Mouse (Mus musculus): Measurements from ENCODE around the gene Sbf1.

The Sbf1 gene

DNA sequence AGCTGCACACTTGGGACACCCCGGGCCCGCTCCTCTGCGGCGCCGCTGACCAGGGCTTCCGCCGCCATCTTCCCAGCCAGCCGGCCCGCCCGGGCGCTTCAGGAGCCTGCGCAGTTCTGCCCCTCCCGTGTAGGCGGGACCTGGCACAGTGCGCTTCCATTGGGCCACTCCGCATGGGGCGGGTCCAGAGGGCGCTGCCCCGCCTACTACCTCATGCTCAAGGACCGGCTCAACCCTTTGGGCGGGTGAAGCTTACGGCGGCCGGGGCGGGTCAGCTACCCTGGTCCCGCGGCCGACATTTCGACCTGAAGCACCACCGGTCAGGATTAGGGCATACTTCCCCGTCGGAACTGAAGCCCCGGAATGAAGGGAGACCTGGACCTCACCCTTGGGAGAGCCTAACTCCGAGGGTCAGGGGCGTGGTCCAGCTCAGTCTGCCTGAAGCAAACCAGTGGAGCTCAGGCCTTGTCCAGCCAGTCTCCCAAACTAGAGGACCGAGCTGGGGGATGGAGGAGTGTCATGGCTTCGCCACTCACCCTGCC, at the start of gene Sbf1:
Gene Sbf1, minus strand, starts transcription at position 122 of the 542 bp plus-strand sequence.
- peak; percentile 64 for DNase-seq (ENCODE audit: extremely low read depth, low read depth, low spot score)

DNA sequence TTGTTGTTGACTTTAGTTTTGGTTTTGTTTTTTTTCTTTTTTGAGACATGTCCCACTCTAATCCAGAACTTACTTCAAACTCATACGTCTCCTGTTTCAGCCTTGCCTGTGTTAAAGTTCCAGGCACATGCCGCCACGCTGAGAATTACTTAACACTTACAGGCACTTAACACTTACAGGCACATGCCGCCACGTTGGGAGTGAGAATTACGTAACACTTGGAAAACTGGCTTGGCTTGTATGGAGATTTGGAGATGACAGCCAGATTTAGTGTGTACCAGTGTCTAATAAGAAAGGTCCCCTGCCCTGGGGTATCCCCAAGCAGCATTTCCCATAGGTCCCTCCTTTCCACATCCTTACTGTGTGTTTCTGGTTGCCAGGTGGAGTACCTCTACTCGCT, 47.9 kb upstream of the Sbf1 start:
- peak; percentile 95 for DNase-seq (ENCODE audit: extremely low read depth, low read depth, low spot score)

DNA sequence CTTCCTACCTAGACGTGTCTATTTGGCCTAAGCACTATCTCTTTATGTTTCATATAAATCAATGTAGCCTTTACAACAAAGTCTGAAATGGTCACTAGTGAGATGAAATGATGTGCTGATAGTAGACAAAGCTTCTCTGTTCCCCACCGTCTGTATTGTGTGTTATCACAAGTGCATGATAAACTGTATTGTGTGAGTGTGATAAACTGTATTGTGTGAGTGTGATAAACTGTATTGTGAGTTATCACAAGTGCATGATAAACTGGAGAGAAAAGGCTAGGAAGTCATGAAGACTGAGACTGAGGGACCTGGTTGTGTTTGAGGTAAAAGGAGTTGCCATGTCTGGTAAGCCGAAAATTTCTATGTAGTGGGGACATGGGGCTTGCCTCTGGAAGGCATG, 43.7 kb upstream of the Sbf1 start:
- no peak for DNase-seq (ENCODE audit: extremely low read depth, low read depth, low spot score)

DNA sequence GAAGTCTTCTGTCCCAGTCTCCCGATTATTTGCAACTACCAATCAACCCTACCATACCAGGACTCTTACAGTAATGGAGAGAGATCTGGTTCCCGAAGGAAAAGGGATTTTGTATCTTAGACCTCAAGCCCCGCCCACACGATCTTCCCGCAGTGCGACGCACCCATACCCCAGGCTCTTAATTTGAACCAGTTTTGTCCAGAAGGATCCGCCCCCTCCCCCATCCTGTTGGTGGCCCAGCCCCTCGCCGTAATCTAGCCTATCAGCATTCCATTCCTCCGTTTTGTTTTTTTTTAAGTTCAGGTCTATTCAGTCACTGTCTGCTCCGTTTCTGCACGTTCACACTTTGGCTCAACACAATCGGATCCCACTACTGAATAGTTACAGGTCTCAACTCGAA, 41.3 kb upstream of the Sbf1 start:
- no peak for DNase-seq (ENCODE audit: extremely low read depth, low read depth, low spot score)

DNA sequence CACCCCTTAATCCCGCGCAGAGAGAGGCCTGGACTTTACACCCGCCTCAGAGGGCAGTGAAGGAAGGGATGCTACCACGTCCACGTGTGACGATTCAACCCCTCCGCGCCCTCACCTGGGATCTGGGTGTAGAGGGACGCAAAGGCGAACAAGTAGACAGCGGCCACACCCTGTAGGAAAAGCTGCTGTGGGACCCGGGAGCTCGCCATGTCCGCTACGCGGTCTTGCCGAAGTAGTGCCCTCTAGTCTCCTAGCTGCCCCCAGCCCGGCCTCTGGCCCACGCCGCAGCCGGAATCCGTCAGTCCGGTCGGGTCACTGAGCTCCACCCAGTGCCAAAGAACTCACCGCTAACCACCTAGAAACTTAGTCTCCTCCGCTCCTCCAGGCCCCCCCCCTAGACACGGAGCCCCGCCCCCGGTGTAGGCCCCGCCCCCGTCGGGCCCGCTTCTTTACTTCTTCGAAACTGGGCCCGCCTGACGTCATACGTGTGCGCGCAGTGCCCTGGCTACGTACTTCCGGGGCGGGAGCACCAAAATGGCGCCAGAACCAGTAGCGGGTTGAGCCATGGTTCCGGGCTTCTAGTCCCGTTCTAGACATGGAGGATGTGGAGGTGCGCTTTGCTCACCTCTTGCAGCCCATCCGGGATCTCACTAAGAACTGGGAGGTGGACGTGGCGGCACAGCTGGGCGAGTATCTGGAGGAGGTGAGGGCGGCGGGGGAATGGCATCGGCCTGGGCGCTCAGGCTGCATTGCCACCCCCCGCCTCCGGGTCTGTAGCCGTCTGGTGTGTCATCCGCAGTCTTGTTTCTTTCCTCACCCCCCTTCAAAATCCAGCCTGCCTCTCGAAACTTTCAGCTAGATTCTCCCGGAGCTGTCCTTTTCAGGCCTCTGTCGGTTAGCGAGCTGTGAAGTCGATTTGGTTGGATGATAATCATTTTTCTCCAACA, 40.4 kb upstream of the Sbf1 start, which contains the start of the genes Lmf2 and Ncaph2:
Gene Lmf2, minus strand, starts transcription at position 419 of the 947 bp plus-strand sequence.
Gene Ncaph2, plus strand, starts transcription at position 479 of the 947 bp plus-strand sequence.
- DNase-seq (ENCODE audit: extremely low read depth, low read depth, low spot score), result no peak

DNA sequence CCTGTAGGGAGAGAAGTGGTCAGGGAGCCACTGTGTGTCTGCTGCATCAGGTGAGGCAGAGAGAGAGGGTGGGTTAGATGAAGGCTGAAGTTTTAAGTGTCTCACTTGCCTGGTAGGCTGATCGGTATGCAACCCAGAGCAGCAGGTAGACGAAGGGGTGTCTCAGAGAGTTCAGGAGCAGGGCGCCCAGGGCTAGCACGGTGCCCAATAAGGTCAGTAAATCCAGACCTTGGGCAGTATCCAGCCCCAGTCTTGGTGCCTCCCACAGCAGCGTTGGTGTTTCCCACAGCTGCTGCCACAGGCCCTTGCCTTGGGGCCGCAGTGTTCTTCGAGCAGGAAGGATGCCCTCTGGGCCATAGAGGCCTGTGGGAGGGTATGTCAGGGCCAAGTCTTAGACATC, 39.3 kb upstream of the Sbf1 start:
- no peak for DNase-seq (ENCODE audit: extremely low read depth, low read depth, low spot score)

DNA sequence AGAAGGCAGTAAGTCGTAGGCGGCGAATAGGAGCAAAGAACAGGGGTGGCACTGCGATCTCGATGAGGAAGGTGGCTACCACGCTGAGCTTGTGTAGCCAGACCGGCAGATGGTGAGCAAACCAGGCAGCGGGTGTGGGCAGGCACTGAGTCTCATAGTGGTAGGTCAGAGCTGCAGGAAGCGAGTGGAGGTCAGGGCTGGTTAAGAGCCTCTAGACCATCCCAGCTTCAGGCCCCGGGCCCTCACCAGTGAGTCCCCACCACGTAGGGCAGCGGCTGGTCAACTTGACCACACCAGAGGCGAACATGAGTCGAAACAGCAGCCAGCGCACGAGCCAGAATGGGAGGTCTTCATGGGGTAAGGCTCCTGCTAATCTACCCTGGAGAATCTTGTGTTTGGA, 38.7 kb upstream of the Sbf1 start:
- DNase-seq (ENCODE audit: extremely low read depth, low read depth, low spot score), result no peak

DNA sequence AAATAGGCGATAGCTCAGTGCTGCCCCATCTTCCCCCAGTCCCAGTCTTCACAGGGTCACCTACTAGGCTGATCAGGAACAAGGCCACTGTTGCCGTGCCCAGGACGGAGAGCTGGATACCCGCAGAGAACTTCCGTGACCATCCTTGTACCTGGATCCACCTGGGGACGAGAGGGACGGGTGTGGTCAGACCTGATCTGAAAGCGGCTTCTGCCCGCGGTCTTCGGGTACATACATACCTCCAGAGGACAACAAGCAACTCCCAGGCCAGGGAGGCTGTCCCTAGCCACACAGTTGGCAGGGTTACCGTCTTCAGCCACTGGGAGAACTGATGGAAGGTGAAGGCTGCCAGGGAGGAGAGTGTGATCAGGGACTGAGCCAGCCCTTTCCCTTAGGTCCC, 37.7 kb upstream of the Sbf1 start:
- DNase-seq (ENCODE audit: extremely low read depth, low read depth, low spot score), result no peak

DNA sequence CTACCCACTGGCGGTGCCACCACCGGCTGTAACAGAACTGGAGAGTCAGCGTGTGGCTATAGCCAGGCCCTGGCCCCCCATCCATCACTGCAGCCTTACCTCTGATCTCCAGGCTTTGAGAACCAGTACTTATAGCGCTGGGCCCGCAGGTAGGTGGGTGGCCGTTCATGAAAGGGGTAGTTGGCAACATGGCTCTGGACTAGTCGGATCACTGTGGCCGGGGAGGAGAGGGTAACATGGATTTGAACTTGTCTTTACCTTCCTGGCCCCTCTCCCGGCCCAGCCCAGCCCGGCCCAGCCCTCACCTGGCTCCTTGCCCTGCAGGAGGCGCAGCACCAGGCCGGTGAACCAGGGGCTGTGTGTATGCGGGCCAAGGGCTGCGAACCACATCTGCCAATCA, 36.9 kb upstream of the Sbf1 start:
- no peak for DNase-seq (ENCODE audit: extremely low read depth, low read depth, low spot score)

DNA sequence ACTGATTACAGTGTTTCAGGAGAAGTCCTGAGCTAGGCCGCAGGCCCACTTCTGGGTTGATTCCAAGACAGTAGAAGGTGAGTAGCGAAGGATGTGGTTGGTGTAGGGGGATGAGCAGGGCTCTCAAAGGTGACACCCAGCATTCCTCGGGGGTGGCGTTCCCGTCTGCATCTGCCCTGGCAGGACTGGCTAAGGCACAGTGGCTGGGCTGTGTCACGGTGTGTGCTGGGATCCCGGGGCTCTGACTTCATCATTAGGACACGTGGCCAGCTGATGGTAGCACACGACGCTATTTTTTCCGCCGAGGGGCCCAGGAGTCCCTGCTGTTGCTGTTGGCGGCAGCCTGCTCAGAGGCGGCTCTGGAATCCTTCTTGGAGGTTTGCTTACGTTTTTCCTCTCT, 36.2 kb upstream of the Sbf1 start:
- DNase-seq (ENCODE audit: extremely low read depth, low read depth, low spot score), result no peak

DNA sequence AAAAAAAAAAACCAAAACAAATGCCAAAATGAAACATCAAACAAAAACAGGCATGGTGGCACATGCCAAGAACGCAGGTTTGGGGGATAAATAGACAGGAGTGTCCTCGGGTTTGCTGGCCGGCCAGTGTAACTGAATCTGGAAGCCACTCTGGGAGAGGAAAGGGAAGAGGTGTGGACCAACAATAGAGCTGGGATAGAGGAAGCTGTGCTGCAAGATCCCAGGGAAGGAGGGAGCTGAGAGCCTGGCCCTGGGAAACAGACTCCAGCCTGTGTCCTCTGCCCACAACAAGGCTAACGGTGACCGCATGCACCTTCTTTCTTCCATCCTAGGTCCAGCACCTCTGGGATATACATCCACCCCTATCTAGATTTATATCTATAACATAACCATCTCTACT, 35.3 kb upstream of the Sbf1 start:
- DNase-seq (ENCODE audit: extremely low read depth, low read depth, low spot score), result no peak

DNA sequence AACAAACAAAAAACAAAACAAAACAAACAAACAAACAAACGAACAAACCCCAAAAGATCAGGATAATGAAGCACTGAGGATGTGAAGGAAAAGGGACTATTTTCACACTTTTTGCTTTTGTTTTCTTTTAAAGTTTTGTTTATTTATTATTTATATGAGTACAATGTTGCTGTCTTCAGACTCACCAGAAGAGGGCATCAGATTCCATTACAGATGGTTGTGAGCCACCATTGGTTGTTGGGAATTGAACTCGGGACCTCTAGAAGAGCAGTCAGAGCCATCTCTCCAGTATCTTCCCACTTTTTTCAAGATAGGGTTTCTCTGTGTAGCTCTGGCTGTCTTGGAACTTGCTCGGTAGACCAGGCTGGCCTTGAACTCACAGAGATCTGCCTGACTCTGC, 28.2 kb upstream of the Sbf1 start:
- DNase-seq (ENCODE audit: extremely low read depth, low read depth, low spot score), result no peak

DNA sequence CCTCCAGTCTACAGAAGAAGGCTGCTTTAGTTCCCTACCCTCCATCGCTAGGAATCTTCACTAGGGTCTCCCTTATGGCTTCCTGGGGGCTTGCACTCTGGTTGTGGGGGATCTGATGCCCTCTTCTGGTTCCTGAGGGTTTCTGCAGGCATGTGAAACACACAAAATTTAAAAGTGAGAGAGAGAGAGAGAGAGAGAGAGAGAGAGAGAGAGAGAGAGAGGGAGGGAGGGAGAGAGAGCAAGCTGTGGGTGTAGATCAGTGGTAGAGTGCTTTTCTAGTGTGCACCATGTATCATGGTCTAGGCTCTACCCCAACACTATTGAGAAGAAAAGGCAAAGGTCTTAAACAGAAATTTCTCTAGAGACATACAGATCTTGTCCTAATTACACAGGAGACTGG, 26.6 kb upstream of the Sbf1 start:
- DNase-seq (ENCODE audit: extremely low read depth, low read depth, low spot score), result no peak

DNA sequence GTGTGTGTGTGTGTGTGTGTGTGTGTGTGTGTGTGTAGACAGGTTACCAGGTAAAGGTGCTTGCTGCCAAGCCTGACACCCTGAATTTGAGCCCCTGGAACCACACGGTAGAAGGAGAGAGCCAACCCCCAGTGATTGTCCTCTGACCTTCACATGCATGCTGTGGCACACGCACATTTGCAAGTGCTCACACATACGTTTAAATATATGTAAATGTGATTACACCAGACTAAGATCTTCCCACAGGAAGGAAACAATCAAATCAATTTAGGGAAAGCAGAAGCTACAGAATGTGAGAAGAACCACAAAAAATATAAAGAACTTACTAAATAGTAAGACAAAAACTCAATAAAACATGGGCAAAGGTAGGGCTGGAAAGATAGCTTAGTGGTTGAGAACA, 25.0 kb upstream of the Sbf1 start:
- DNase-seq (ENCODE audit: extremely low read depth, low read depth, low spot score), result no peak

DNA sequence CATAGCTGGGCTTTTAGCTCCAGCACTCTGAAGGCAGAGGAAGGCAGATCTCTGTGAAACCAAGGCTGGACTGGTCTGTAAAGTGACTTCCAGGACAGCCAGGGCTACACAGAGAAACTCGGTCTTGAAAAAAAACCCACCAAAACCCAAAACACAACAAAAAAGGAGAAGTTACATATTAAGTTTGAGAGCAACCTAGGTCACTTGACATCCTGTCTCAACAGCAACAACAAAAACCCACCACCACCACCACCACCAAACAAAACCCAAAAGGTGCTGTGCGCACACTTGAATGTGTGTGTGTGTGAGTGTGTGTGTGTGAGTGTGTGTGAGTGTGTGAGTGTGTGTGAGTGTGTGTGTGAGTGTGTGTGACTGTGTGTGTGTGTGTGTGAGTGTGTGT, 24.6 kb upstream of the Sbf1 start:
- DNase-seq (ENCODE audit: extremely low read depth, low read depth, low spot score), result no peak

DNA sequence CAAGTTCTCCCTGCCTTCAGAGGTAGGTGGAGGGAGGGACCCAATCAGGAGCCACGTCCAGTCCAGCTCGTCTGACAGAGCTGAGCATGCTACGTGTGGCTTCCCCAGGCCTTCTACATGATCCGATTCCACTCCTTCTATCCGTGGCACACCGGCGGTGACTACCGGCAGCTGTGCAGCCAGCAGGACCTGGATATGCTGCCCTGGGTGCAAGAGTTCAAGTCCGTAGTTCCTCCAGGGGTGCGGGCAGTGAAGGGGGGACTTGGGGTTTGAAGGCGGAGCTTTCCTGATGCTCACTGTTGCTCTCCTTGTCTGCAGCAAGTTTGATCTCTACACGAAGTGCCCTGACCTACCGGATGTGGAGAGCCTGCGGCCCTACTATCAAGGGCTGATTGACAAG, 21.3 kb upstream of the Sbf1 start:
- DNase-seq (ENCODE audit: extremely low read depth, low read depth, low spot score), result no peak

DNA sequence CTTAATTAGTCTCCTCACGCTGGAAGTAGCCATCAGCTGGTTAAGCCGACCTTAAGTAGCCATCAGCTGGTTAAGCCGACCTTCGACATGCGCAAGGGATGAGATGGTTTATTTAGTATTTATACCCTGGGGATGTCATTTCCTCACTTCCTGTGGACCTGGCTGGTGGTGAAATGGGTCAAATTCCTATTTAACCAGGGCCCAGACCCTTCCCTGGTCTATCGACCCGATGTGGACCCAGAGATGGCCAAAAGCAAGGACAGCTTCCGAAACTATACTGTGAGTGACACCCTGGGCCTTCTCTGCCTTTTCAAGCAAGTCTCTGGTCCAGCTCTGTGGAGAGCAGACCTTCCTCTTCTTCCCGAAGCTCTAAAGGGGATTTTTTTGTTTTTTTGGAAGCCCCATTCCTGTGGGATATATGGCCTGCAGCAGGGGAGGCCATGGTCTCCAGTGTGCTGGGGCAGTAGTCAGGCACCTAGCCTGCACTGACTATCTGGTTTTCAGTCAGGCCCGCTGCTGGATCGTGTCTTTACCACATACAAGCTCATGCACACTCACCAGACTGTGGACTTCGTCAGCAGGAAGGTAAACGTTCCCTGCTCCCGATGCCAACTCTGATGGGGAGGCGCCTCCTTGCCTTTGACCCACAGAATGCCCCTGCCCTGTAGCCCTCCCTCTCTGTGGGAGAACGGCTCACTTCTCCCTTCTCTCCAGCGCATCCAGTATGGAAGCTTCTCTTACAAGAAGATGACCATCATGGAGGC, 19.8 kb upstream of the Sbf1 start:
- DNase-seq (ENCODE audit: extremely low read depth, low read depth, low spot score), result no peak

DNA sequence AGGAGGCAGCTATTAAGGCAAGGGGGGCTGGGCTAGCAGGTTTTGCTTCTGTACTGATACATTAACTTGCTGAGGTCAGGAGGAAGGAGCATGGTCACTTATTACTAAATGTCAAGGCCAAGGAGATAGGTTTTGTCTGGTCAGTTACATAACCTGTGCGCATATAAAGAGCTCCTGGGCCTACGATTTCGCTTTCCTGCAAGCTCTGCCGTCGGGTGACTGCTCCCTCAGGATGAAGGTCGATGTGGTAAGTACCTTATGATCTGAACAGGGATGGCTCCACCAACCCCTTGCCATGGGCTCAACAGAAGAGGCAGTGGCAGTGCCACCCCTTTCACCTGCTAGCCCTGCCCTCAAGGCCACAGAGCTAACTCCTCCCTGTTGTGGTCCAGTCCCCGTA, 19.2 kb upstream of the Sbf1 start, which contains the start of gene Miox:
Gene Miox, plus strand, starts transcription at position 128 of the 400 bp plus-strand sequence.
- no peak for DNase-seq (ENCODE audit: extremely low read depth, low read depth, low spot score)

DNA sequence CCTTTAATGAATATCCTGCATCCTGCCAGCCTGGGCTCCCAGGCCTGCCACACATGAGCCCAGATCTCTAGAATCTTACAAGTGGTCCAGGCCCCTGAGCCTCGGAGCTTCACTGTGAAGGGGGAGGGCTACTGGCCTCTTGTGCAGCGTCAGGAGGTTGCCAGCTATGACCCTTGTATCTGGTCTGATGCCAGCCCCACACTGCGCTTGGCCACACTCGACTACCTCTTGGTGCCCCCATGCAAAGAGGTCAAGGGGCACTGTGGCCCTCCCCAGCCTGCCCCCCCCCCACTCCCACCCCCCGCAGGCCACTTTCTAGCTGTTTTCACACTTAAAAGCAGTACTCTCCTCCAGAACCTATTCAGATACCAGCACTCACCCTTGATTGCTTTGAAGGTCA, 11.3 kb upstream of the Sbf1 start:
- DNase-seq (ENCODE audit: extremely low read depth, low read depth, low spot score), result no peak

DNA sequence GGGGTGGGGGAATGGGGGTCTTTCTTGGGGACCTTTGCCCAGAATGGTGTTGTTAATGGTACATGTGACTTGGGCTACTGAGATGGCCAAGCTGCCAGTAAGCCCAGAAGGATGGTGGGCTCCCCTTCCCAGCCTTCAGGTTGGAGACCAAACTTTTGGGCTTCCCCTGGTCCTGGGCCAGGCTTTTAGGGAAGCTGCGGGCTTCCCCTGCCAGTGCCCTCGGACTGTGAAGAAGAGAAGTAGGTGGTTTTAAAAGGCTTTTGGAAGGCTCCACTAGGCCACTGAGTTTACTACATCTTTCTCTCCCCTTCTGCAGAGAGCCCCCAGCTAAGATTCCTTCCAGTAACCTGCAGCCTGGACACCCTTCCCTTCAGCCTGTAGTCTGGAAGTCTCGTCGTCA, 8.5 kb upstream of the Sbf1 start:
- DNase-seq (ENCODE audit: extremely low read depth, low read depth, low spot score), result no peak

DNA sequence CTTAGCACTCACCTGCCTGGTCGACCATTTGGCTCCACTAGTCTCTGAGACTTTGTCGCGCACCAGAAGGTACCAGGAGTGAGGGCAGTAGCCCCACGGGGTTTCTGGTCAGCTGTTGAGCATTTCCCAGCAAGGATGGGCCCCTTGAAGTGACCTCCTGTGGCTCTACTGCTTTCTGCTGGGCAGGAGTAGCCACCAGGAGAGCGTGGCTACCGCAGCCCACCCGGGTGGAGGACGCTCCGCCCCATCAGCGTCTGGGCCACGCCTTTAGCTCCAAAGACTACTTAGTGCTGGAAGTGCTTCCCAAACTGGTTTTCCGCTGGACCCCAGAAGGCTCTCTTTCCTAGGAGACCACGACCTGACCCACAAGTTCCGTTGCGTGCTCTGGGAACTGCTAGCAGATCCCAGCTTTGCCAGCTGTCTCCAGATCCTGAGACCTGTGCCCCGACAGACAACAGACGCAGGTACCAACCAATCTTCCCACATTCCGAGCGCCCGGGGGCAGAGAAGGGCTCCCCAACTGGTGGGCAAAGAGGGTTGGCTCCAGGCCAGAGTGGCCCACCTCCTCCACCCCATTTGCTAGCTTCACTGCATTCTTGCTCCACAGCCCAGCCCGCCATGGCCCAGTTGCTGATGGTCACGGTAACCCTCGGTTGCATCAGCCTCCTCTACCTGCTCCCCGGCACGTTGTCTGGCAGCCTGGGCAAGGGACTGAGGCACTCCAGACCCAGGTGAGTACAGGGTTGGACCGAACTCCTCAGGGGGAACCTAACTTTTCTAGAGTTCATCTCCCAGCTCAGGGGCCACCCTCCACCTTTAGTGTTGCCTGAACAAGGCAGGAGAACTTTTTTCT, 7.8 kb upstream of the Sbf1 start, which contains the start of gene Adm2:
Gene Adm2, plus strand, starts transcription at position 51 of the 853 bp plus-strand sequence.
- no peak for DNase-seq (ENCODE audit: extremely low read depth, low read depth, low spot score)

All from fat pad, adult 2 months (tissue).